Mouse (Mus musculus) small intestine, adult 2 months (tissue): ENCODE measurements at regions not wholly inside any gene's neighbourhood (a gene's known extent, or its start where the extent isn't known, plus 50 kb on each side); places are given as distances from the start of the nearest gene placed in this dataset.

Source experiments
- CTCF ChIP-seq: fragments of 200-500 bp; IDR thresholded peaks from 2 replicates; pipeline ENCODE4 v1.5.1; 2012; ENCODE audit warnings: low read depth, mild to moderate bottlenecking, control low read depth, inconsistent platforms, low read length, moderate library complexity, mixed read lengths; ENCODE audit not compliant: insufficient replicate concordance, insufficient read length; ENCODE audit errors: extremely low read depth
- POLR2A ChIP-seq: fragments of 200-500 bp; IDR thresholded peaks from 2 replicates; pipeline ENCODE4 v1.6.1; 2012; ENCODE audit warnings: low read depth, mild to moderate bottlenecking, control low read depth, inconsistent platforms, low read length, moderate library complexity

DNA sequence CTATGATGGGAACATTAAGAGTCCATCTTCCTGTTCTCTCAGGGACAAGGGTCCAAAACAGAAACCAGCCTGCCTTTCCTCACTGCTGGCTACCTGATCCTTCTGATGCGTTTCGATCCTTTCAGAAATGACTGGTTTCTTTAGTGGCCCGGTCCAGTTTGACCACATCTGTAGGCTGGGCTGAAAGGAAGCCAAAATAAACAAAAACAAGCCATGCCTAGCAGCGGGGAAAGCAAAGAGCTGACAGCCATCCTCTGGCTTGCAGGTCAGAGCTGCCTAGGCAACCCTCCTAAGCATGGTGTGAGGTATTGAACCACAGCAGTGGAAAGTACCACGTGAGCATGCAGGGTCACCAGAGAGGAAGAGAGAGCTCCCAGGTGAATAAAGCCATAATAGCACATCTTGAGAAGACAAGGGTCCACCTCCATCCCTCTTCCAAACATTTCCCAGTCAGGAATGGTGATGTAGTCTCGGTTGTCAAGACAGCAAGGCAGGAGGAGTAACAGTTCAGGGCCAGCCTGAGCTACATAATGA lies 146.6 kb downstream of the Rybp start:
- TF ChIP-seq CTCF (no peak), POLR2A (no peak)
